Mouse (Mus musculus): ENCODE results near the gene Clcc1.
"Not testable (repeated sequence)": the region's sequence is repeated elsewhere in the genome, so short reads cannot be mapped to it uniquely, and the experiment has no call there.

The Clcc1 gene

GRCm38 (mm10) chr3:108653710-108654379 is at the start of gene Clcc1:
Gene Clcc1, plus strand, starts transcription at chr3:108653913.
- peak; percentile 94 for DNase-seq

- no peak for DNase-seq
Observed at GRCm38 (mm10) chr3:108608906-108609305, 44.8 kb upstream of the Clcc1 start.

- DNase-seq: no peak
Observed at GRCm38 (mm10) chr3:108634761-108635160, 19.0 kb upstream of the Clcc1 start.

- no peak for DNase-seq
Observed at GRCm38 (mm10) chr3:108639412-108639811, 14.3 kb upstream of the Clcc1 start.

- DNase-seq: no peak
Observed at GRCm38 (mm10) chr3:108640998-108641397, 12.7 kb upstream of the Clcc1 start.

GRCm38 (mm10) chr3:108644856-108645255 is 8.9 kb upstream of the Clcc1 start:
- DNase-seq: no peak

- no peak for DNase-seq
Observed at GRCm38 (mm10) chr3:108646036-108646435, 7.7 kb upstream of the Clcc1 start.

GRCm38 (mm10) chr3:108647681-108648080 is 6.0 kb upstream of the Clcc1 start:
- DNase-seq: not testable (repeated sequence)

GRCm38 (mm10) chr3:108652866-108653642 is 659 bp upstream of the Clcc1 start:
- DNase-seq: peak; percentile 13

GRCm38 (mm10) chr3:108654566-108654965 is 853 bp downstream of the Clcc1 start:
- DNase-seq: no peak

GRCm38 (mm10) chr3:108655486-108655885 is 1.8 kb downstream of the Clcc1 start:
- DNase-seq: no peak

GRCm38 (mm10) chr3:108658612-108659011 is 4.9 kb downstream of the Clcc1 start:
- no peak for DNase-seq

GRCm38 (mm10) chr3:108660941-108661340 is 7.2 kb downstream of the Clcc1 start:
- no peak for DNase-seq

- DNase-seq: no peak
Observed at GRCm38 (mm10) chr3:108676616-108677015, 22.9 kb downstream of the Clcc1 start.

- no peak for DNase-seq
Observed at GRCm38 (mm10) chr3:108681004-108681403, 27.3 kb downstream of the Clcc1 start.

- DNase-seq: not testable (repeated sequence)
Observed at GRCm38 (mm10) chr3:108683597-108683996, 29.9 kb downstream of the Clcc1 start.

- no peak for DNase-seq
Observed at GRCm38 (mm10) chr3:108685701-108686100, 32.0 kb downstream of the Clcc1 start.

GRCm38 (mm10) chr3:108689015-108689441 is 35.3 kb downstream of the Clcc1 start:
- DNase-seq: no peak

- no peak for DNase-seq
Observed at GRCm38 (mm10) chr3:108689446-108689845, 35.7 kb downstream of the Clcc1 start.

GRCm38 (mm10) chr3:108689979-108690378 is 36.3 kb downstream of the Clcc1 start:
- DNase-seq: no peak

- no peak for DNase-seq
Observed at GRCm38 (mm10) chr3:108694321-108694720, 40.6 kb downstream of the Clcc1 start.

- no peak for DNase-seq
Observed at GRCm38 (mm10) chr3:108698662-108699061, 44.9 kb downstream of the Clcc1 start.

GRCm38 (mm10) chr3:108699786-108700185 is 46.1 kb downstream of the Clcc1 start:
- DNase-seq: no peak

- DNase-seq: no peak
Observed at GRCm38 (mm10) chr3:108701256-108701655, 47.5 kb downstream of the Clcc1 start.

Measured in liver (tissue).